Mouse (Mus musculus) lung, postnatal 4 days (tissue): ENCODE results near the gene Rbm33.

ENCODE experiments used
- DNase-seq, 2 experiments: peaks; one replicate each; pipeline ENCODE4 v3.0.0; 2021

Gene Rbm33

DNA sequence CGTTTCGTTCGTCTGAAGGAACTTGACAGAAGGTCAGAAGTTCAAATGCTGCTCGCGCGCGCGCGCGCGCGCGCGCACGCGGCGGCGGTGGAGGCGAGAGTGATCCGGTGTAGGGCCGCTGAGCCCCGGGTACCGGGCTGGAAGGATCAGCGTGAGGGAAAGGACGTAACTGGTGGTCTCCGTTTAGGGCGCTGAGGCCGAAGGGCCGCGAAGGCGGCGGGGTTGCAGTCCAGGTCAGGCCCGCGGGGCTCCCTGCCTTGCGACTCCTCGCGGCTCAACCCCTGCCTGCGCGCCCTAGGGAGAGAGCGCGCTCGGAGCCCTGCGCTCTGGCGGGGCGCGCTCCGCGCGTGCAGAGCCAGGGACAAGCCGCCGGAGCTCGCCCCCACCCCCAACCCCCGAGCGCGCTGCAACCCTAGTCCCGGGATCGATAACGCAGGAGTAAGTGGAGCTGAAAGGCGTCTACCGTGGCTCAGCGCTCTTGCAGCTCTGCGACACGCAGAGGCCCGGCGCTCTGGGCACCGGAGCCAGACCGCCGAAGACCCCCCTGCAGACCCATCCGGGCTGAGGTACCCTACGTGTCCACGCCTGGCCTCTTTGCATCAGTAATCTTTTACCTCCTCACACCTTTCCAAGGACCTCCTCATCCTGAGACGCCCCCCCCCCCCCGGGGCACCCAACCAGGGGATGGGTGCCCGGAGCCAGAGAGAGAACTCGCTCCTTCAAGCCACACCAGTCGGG, 147.6 kb downstream of the Rbm33 start:
- DNase-seq = peak; percentile 36 to 53

DNA sequence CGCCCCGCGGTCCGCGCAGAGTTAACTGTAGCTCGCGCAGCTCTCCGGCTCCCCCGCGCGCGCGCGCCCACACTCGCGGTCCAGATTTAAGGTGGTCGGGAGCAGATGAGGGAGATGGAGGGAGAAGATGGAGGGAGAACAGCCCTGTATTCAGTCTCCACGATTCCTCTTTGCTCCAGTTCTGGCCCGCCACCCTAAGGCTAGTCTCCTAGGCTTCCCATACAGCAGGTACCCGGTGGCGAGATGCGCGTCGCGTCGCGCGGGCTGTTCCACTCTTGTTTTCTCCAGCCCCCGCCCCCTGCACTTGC, 148.1 kb downstream of the Rbm33 start:
- peak; percentile 47 to 67 for DNase-seq

DNA sequence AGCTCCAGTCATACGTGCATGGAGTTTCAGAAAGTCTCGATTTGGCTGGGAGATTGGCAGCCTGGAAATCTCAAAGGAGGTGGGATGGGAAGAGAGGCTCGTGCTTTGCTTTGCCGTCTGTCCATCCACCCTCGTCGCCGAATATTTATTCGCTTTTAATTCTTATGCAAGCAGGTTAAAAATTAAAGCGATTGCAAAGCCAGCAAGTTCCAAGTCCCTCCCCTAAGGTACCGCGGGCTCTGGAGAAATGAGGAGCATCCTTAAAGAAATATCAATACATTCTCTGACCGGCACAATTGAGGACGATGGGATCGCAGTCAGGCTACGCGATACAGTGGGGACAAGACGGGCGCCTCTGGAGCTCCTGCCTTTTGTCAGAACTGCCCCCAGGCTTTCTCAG, 148.6 kb downstream of the Rbm33 start:
- DNase-seq = no peak

DNA sequence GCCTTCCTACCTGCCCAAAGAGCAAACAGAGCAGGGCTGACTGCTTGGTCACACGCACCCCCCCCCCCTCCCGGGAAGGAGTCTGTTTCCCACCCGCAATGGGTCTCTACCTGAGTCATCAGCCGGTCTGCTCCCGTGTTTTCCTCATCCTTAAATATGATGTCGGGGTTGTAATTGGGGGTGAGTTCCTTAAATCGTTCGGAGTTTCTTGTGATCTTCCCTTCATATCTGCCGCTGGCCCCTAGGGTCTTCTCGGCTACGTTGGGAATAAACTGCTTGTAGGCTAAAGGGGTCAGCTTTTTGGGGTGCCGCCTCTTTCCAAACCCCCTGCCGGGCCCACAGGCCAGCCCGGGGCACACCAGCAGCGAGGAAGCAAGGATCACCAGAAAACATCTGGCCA, 149.4 kb downstream of the Rbm33 start:
- no peak for DNase-seq

DNA sequence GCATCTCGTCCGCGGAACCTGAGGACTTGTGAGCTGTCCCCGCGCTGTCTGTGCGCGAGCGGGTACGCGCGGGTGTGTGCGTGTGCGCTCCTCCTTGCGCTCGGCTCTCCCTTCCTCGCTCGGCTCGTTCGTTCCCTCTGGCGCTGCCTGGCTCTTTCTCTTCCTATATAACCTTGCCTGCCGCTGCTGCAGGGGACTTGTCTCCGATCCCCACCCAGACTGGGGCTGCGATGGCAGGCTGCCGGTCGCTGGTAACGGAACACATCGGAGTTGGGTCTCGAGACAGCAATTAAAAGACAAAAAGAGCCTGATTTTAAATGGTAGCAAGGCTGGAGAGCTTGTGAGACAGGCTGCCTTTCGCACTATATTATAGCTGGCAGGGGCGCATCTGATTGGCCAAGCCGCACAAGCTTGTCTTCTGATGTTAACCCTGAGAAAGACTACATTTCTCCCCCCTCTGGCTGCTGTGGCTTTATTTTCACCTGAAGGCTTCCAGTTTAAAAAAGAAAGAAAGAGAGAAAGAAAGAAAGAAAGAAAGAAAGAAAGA, 149.9 kb downstream of the Rbm33 start, which contains the start of gene Shh:
Gene Shh, minus strand, starts transcription at position 497 of the 547 bp plus-strand sequence.
- no peak for DNase-seq
